Mouse (Mus musculus) cerebellum, adult 2 months (tissue): ENCODE results near the gene Car5b.

Experiments used
- CTCF ChIP-seq: fragments of 200-500 bp; IDR thresholded peaks from 2 replicates; pipeline ENCODE4 v1.5.1; 2011; ENCODE audit warnings: low read depth, mild to moderate bottlenecking, control low read depth, low read length, moderate library complexity, borderline replicate concordance; ENCODE audit not compliant: insufficient read depth
- POLR2A ChIP-seq: fragments of 200-500 bp; IDR thresholded peaks from 2 replicates; pipeline ENCODE4 v1.6.1; 2011; ENCODE audit warnings: low read length, control low read depth, borderline replicate concordance; ENCODE audit not compliant: insufficient read depth

- TF ChIP-seq CTCF, result no peak
- TF ChIP-seq POLR2A, result no peak
Observed at GRCm38 (mm10) chrX:163999848-164000247, 27.9 kb downstream of the Car5b start.
